Mouse (Mus musculus) limb, embryonic 11.5 days (tissue): Measurements from ENCODE around the gene Asphd1. TPM values are rescaled to one million over a fixed set of nuclear protein-coding genes. Genes with fewer than 3 reads are reported as not detected.

Experiments used
- ATAC-seq: fragments of 200-750 bp; cut with Nextera tagmentation; 2 replicates; pipeline ENCODE4 v1.8.0; 2017; ENCODE audit warnings: low read depth; ENCODE audit not compliant: insufficient number of reproducible peaks, low FRiP score, low TSS enrichment
- DNase-seq: peaks from one replicate; pipeline ENCODE4 v3.0.0-alpha.2; 2015; ENCODE audit warnings: low spot score
- H3K27ac ChIP-seq: fragments of 300-500 bp; sonication (generic); replicated peaks from 2 replicates; pipeline ENCODE4 v1.5.1; 2014; ENCODE audit warnings: low read depth, mild to moderate bottlenecking, low read length
- H3K27me3 ChIP-seq: fragments of 300-500 bp; sonication (generic); 2 replicates; pipeline ENCODE4 v1.6.1; 2014; ENCODE audit warnings: mild to moderate bottlenecking, low read length, mixed read lengths; ENCODE audit not compliant: control insufficient read depth, insufficient read depth
- H3K36me3 ChIP-seq: fragments of 300-500 bp; sonication (generic); 2 replicates; pipeline ENCODE4 v1.6.1; 2014; ENCODE audit warnings: mild to moderate bottlenecking, low read length, moderate library complexity, mixed read lengths; ENCODE audit not compliant: control insufficient read depth, insufficient read depth
- H3K4me1 ChIP-seq: fragments of 300-500 bp; sonication (generic); 2 replicates; pipeline ENCODE4 v1.6.1; 2014; ENCODE audit warnings: low read length, mixed read lengths; ENCODE audit not compliant: control insufficient read depth, insufficient read depth
- H3K4me2 ChIP-seq: fragments of 300-500 bp; sonication (generic); 2 replicates; pipeline ENCODE4 v1.6.1; 2014; ENCODE audit warnings: low read depth, mild to moderate bottlenecking, moderate library complexity; ENCODE audit not compliant: severe bottlenecking
- H3K4me3 ChIP-seq: fragments of 300-500 bp; sonication (generic); 2 replicates; pipeline ENCODE4 v1.5.1; 2014; ENCODE audit warnings: low read depth, low read length
- H3K9ac ChIP-seq: fragments of 300-500 bp; sonication (generic); 2 replicates; pipeline ENCODE4 v1.6.1; 2014; ENCODE audit warnings: mild to moderate bottlenecking, low read length
- H3K9me3 ChIP-seq: fragments of 300-500 bp; sonication (generic); 2 replicates; pipeline ENCODE4 v1.6.1; 2016; ENCODE audit warnings: low read length; ENCODE audit not compliant: control insufficient read depth
- WGBS: fragments of 180-500 bp; shearing (Covaris S2); extraction: QIAGEN DNeasy Blood & Tissue Kit; methylation state at CpG from one replicate; pipeline ENCODE4 v1.1.7; 2014; 5-methylcytosine and 5-hydroxymethylcytosine counted together
- polyA plus RNA-seq: library from polyadenylated mRNA; unstranded; fragments of >200 nt; fragmentation: Nextera tagmentation; extraction: Ambion mirVana; gene quantifications from 2 replicates; pipeline ENCODE4 v1.2.1, GENCODE M21; 2014

Asphd1 gene
- polyA plus RNA-seq, 1 experiment from 2014 or later: 0.32 TPM

DNA sequence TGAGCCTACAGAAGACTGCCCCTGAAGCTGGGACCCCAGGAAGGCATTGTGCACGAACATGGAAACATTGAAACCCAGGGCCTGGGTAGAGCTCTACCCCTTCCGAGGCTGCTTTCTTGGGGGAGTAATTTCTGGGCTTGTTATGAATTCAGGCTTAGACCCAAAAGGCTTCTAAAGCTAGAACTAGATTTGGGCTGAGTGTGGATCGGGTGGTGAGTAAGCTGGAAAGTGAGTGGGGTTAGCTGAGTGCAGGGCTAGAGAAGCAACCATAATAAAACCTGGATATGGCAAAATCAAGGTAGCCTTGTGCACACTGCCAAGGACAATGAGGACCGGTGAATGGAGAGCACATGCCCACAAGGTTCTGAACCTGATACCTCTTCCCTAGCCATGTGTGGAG is 12.6 kb upstream of the Asphd1 start:
- no peak overlapping the region for H3K4me2 ChIP-seq
- no peaks in the 10 kb centered on the region for H3K36me3 ChIP-seq
- H3K27ac ChIP-seq: no peak overlapping the region
- H3K27me3 ChIP-seq: peaks cover 14% of the 10 kb centered on the region
- H3K4me1 ChIP-seq: no peaks in the 10 kb centered on the region
- no peak for DNase-seq
- no peak for ATAC-seq
- H3K4me3 ChIP-seq: no peak overlapping the region
- H3K9me3 ChIP-seq: no peaks in the 10 kb centered on the region
- 93% methylated on average over 4 of the region's 4 CpGs for WGBS
- H3K9ac ChIP-seq: no peak overlapping the region

- DNase-seq (no peak), ATAC-seq (no peak)
- WGBS: 85% methylated on average over 5 of the region's 5 CpGs
- Histone ChIP-seq H3K27ac (no peak overlapping the region), H3K36me3 (no peaks in the 10 kb centered on the region), H3K4me2 (no peak overlapping the region), H3K9me3 (no peaks in the 10 kb centered on the region), H3K27me3 (peaks cover 14% of the 10 kb centered on the region), H3K4me3 (no peak overlapping the region), H3K9ac (no peak overlapping the region), H3K4me1 (no peaks in the 10 kb centered on the region)
These were observed 11.7 kb upstream of the Asphd1 start for GRCm38 (mm10) chr7:126961095-126961494.

DNA sequence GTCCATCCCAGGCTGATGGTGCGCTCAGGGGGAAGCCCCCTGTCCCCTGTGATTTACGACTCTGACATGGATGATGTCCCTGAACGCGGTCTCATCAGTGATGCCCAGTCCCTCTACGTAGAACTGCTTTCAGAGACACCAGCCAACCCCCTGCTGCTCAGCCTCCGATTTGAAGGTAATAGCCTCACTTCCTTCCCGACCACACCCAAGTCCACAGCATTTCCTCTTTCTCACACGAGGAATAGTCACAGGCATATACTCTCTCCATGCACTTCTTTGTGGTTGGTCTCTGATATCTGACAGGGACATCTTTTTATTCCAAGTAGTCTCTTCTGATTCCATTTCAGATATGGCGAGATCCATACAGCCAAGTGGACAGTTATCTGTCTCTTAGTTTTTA is 10.4 kb upstream of the Asphd1 start:
- DNase-seq (no peak), ATAC-seq (no peak)
- Histone ChIP-seq H3K4me2 (no peak overlapping the region), H3K27me3 (peaks cover 14% of the 10 kb centered on the region), H3K36me3 (no peaks in the 10 kb centered on the region), H3K27ac (no peak overlapping the region), H3K9ac (no peak overlapping the region), H3K4me3 (no peak overlapping the region), H3K4me1 (no peaks in the 10 kb centered on the region), H3K9me3 (no peaks in the 10 kb centered on the region)
- WGBS: 78% methylated on average over 9 of the region's 9 CpGs

GRCm38 (mm10) chr7:126955125-126955524 is 5.7 kb upstream of the Asphd1 start:
- WGBS: 67% methylated on average over 3 of the region's 3 CpGs
- Histone ChIP-seq H3K27me3 (peaks cover 26% of the 10 kb centered on the region), H3K4me2 (no peak overlapping the region), H3K4me1 (no peaks in the 10 kb centered on the region), H3K36me3 (no peaks in the 10 kb centered on the region), H3K9ac (no peak overlapping the region), H3K4me3 (no peak overlapping the region), H3K9me3 (no peaks in the 10 kb centered on the region), H3K27ac (no peak overlapping the region)
- DNase-seq: no peak
- no peak for ATAC-seq

DNA sequence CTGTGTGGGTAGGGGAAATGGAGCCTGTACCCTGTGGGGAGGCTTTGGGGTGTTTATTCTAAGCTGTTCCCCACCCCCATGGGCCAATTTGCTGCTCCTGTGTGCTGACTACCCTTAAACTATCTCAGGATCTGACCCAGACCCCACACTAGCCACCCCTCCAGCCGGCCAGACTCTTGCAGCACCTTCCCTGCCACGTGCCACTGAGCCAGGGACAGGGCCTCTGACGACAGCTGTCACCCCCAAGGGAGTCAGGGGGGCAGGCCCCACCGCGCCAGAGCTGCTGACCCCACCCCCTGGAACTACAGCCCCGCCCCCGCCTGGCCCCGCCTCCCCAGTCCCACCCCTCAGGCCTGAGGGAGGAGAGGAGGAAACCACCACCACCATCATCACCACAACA is 3.3 kb upstream of the Asphd1 start:
- Histone ChIP-seq H3K36me3 (no peaks in the 10 kb centered on the region), H3K4me3 (no peak overlapping the region), H3K9me3 (no peaks in the 10 kb centered on the region), H3K27me3 (peaks cover 29% of the 10 kb centered on the region), H3K4me2 (no peak overlapping the region), H3K9ac (no peak overlapping the region), H3K27ac (no peak overlapping the region), H3K4me1 (peaks cover 5% of the 10 kb centered on the region)
- DNase-seq (peak; percentile 21), ATAC-seq (no peak)
- 0% methylated on average over 8 of the region's 8 CpGs for WGBS

GRCm38 (mm10) chr7:126951741-126952140 is 2.4 kb upstream of the Asphd1 start:
- Histone ChIP-seq H3K4me2 (no peak overlapping the region), H3K4me3 (no peak overlapping the region), H3K36me3 (no peaks in the 10 kb centered on the region), H3K4me1 (peaks cover 5% of the 10 kb centered on the region), H3K27me3 (peaks cover 29% of the 10 kb centered on the region), H3K9me3 (no peaks in the 10 kb centered on the region), H3K9ac (no peak overlapping the region), H3K27ac (no peak overlapping the region)
- 34% methylated on average over 4 of the region's 4 CpGs for WGBS
- ATAC-seq (no peak), DNase-seq (no peak)

GRCm38 (mm10) chr7:126950647-126951615 is 1.5 kb upstream of the Asphd1 start:
- no peaks in the 10 kb centered on the region for H3K36me3 ChIP-seq
- H3K9me3 ChIP-seq: no peaks in the 10 kb centered on the region
- no peak overlapping the region for H3K4me3 ChIP-seq
- peaks cover 29% of the 10 kb centered on the region for H3K27me3 ChIP-seq
- H3K4me1 ChIP-seq: peaks cover 5% of the 10 kb centered on the region
- ATAC-seq (no peak), DNase-seq (no peak)
- WGBS: 6% methylated on average over 26 of the region's 26 CpGs
- H3K27ac ChIP-seq: no peak overlapping the region
- H3K4me2 ChIP-seq: no peak overlapping the region
- H3K9ac ChIP-seq: no peak overlapping the region

DNA sequence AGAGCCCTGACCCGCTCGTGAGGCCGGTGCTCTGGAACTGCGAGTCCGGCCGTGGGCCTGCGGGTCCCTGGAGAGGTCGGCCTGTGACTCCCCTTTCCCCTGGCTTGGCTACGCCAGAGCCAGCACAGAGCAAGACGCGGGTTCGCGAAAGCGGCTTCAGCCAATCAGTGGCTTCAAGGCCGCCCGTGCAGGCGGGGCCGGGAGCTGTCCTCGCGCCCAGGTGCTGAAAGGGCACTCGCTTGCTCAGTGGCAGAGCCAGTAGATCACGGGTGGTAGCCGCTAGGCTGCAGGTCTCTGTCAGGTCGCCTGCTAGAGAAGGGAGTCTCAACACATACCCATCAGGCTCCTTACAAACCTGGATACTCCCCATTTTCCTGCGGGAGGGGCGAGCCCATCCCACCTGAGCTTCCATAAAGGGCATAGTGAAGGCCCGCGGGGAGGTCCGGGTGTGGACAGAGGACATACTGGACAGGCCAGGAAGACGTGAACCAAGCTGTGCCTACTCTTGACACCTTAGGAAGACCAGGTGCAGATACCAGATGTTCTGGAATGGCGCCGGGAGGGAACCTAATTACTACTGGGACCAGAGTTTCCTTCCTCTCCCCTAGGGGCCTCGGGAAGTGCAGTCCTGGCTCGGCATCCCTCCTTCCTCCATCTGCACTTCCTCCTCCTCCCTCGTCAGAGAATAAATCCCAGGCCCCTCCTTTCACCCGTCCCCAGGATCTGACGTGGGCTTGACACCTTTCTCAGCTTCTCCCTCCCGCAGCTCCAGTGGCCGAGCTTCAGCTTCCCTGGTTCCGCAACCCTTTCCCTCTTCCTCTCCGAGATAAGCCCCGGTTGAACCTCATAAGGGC is 638 bp upstream of the Asphd1 start, which contains the start of gene Sez6l2:
Gene Sez6l2, plus strand, starts transcription at position 771 of the 854 bp plus-strand sequence.
- Histone ChIP-seq H3K4me2 (peak within 1 kb of the TSS; percentile 97), H3K27me3 (peaks cover 29% of the 10 kb centered on the region), H3K4me1 (peaks cover 5% of the 10 kb centered on the region), H3K9ac (0 out of 2 replicates have a peak within 1 kb of the TSS, but pooled peaks have one; percentile 12), H3K36me3 (no peaks in the 10 kb centered on the region), H3K27ac (no peak within 1 kb of the TSS), H3K9me3 (no peaks in the 10 kb centered on the region), H3K4me3 (peak within 1 kb of the TSS; percentile 39)
- WGBS: under 1% methylated on average over 40 of the region's 42 CpGs
- DNase-seq (peak; percentile 98), ATAC-seq (peak; percentile 79)
